Mouse (Mus musculus): Measurements from ENCODE around the gene Cry2. TPM values are rescaled to one million over a fixed set of nuclear protein-coding genes. Genes with fewer than 3 reads are reported as not detected.

Cry2 gene
- polyA plus RNA-seq, 1 experiment from 2014 or later: 21.0 TPM

DNA sequence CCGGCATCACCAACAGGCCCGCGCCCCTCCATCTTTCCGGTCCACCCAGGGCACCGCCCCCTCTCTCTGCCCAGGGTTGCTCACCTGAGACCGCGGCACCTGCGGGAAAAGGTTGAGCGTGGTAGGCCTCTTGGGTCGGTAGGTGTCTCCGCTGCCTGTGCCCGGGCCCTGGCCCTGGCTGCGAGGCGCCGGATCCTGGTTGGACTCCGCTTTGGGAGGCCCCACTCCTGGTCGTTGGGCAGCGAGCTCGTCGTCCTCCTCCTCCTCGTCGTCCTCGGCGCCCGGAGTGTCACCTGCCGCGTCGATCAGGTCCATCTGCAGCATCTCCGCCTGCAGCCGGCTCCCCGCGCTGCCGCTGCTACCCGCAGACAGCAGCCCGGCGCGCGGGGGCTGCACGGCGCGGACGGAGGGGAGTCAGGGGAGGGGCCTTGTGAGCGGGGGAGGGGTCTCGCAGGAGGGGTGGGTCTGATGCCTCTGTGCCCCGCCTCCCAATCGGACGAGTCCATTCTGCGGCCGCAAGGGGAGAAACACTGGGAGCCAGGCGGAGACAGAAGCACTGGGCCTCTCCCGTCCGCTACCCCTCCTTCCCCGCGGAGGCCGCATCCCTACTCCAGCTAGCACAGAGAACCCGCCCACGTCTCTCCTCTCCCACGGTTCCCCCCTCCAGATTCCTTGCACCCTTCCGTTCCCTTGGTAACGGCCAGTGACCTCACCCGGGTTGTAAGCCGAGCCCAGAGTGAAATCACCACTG, 44.8 kb downstream of the Cry2 start:
- Histone ChIP-seq H3K27ac (peak overlapping the region; percentile 90), H3K4me3 (peak overlapping the region; percentile 72), H3K27me3 (ENCODE audit: insufficient read depth, poor library complexity, severe bottlenecking) (peaks cover 73% of the 10 kb centered on the region), H3K9me3 (no peaks in the 10 kb centered on the region), H3K36me3 (peaks cover 34% of the 10 kb centered on the region), H3K4me1 (peaks cover 68% of the 10 kb centered on the region)
- 1% methylated on average over 57 of the region's 62 CpGs for WGBS
- DNase-seq (ENCODE audit: low spot score): peak; percentile 94

DNA sequence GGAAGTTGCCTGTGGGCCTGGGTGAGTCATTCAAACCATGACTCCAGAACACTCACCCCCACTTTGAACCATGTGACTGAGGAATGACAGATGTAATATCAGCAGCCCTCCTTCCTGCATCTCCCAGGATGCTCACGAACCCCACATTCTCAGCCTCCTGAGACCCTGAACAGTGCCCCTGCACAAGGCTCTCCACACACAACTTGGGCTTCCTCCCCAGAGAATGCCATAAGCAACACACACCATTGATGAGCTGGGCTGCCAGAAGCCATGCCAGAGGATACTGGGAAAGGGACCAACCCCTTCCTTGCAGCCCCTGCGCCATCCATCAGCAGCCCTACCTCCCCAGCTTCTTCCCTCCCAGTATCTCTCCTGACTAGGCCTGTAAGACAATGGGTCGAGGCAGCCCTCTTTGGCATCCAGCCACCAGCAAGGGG, 45.7 kb downstream of the Cry2 start:
- peak overlapping the region; percentile 72 for H3K4me3 ChIP-seq
- no peaks in the 10 kb centered on the region for H3K9me3 ChIP-seq
- peaks cover 63% of the 10 kb centered on the region for H3K27me3 ChIP-seq (ENCODE audit: insufficient read depth, poor library complexity, severe bottlenecking)
- WGBS: 62% methylated on average over 3 of the region's 3 CpGs
- peaks cover 65% of the 10 kb centered on the region for H3K4me1 ChIP-seq
- no peak for DNase-seq (ENCODE audit: low spot score)
- H3K27ac ChIP-seq: no peak overlapping the region
- H3K36me3 ChIP-seq: peaks cover 41% of the 10 kb centered on the region

DNA sequence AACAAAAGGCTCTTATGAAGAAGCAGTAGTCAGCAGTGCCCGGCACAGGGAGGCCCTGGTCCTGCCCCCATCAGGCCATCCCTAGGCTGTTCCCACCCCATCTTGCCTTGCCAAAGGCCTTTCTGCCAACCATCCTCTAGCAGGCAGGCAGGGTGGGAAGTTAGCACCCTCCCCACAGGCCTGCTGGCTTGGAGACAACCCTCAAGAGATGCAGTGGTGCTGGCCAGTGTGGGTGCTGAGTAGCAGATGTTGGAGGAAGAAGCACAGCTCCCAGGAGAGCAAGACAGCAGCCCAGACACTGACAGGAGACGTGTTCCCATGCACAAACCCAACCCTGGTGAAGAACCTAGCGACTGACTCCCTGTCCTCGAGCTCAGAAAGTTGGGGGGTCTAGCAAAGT, 46.2 kb downstream of the Cry2 start:
- Histone ChIP-seq H3K9me3 (no peaks in the 10 kb centered on the region), H3K4me3 (no peak overlapping the region), H3K4me1 (peaks cover 61% of the 10 kb centered on the region), H3K36me3 (peaks cover 45% of the 10 kb centered on the region), H3K27me3 (ENCODE audit: insufficient read depth, poor library complexity, severe bottlenecking) (peaks cover 58% of the 10 kb centered on the region), H3K27ac (no peak overlapping the region)
- no peak for DNase-seq (ENCODE audit: low spot score)
- 81% methylated on average over 4 of the region's 4 CpGs for WGBS

DNA sequence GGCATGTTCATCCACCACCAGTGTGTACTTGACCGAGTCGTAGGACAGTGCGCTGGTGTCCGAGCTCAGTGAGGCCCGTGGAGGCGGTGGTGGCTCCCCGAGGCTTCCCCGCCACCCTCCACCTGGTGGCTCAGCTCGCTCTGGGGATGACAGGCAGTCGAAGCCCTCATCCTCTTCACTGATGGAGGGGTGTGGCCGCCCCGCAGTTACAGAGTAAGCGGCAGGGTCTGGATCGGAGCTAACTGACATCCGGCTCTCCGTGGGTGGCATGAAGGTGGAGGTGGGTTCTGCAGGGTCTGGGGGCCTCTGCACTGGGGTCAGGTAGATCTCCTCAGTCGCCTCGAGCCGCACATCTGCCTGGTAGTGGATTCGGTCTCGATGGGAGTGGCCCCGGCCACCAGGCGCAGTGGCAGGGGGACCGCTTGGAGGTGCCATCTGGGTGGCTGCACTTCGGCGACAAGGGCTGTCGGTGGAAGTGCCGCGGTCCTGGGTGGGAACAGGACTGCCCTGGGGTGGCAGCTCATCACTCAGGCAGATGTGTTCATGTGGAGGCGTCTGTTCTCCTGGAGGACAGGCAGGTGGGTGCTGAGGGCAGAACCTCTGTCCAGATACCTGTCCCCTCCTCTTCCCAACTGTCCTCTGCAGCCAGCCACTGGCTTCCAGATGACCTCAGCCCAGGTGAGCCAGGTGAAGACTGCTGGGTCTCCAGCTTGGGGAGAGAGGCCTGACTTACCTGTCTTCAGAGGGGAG, 46.8 kb downstream of the Cry2 start:
- Histone ChIP-seq H3K4me3 (no peak overlapping the region), H3K4me1 (peaks cover 54% of the 10 kb centered on the region), H3K27me3 (ENCODE audit: insufficient read depth, poor library complexity, severe bottlenecking) (peaks cover 52% of the 10 kb centered on the region), H3K27ac (no peak overlapping the region; the same call in 1 of the 2 replicates), H3K36me3 (peaks cover 50% of the 10 kb centered on the region), H3K9me3 (no peaks in the 10 kb centered on the region)
- WGBS: 80% methylated on average over 30 of the region's 30 CpGs
- DNase-seq (ENCODE audit: low spot score): no peak

DNA sequence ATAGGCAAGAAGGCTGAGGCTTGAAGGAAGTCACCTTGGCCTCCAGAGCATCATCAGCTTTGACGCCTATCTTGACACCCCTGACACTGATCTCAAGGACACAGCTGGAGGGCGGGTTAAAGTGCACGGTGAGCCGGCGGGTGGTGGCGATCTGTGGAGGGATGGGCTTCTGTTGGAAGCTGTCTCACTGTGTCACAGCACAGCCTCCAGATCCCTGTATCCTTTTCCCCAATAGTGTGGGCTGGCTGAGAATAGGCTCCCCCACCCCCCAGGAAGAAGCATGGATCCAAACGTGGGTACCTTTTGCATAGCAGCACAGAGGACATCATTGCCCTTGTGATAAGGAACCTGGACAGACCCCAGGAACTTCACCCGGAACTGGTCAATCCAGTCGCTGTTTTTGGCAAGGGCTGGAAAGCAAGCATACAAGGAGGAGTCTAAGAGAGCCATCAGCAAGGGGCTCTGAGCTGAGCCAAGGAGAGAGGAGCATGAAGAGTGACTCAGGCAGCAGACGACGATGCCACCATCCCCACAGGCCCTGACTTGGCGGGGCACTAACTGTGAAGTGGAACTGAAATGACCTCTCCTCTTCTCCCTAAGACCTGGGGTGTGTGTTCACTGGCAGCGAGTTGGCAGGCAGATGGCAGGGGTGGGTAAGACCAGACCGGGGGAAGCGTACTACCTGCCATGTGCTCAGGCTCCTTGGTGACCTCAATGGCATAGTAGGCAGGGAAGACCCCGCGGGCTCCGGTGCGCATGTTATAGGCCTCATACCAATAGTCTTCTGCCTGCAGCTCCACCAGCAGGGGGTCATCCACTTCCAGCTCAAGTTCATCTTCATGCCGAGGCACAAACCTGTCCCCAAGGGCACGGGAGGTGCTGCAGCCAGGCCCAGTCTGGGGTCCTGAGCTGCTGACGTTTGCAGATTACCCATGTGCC, 48.5 kb downstream of the Cry2 start:
- no peaks in the 10 kb centered on the region for H3K9me3 ChIP-seq
- 65% methylated on average over 22 of the region's 22 CpGs for WGBS
- H3K4me3 ChIP-seq: no peak overlapping the region
- DNase-seq (ENCODE audit: low spot score): no peak
- H3K36me3 ChIP-seq: peaks cover 65% of the 10 kb centered on the region
- H3K27ac ChIP-seq: no peak overlapping the region
- peaks cover 36% of the 10 kb centered on the region for H3K27me3 ChIP-seq (ENCODE audit: insufficient read depth, poor library complexity, severe bottlenecking)
- H3K4me1 ChIP-seq: peaks cover 39% of the 10 kb centered on the region

DNA sequence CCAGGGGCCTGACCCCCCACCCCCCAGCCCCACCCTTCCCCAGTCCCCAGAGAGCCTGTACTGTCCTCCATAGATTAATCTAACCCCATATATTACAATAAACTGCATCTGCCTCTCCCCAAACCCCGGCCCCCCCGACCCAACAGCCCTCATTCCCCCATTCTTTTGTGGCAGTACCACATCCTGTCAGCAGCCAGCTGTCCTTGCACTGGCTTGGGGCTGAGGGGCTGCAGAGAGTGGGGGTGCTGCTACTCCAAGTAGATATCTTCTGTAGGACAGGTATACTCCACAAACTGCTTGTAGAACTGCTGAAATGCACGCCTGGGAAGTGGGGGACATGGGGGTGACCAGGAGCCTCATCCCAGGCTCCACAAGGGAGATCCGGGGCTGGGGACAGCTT, 49.7 kb downstream of the Cry2 start:
- Histone ChIP-seq H3K27ac (no peak overlapping the region), H3K36me3 (peaks cover 78% of the 10 kb centered on the region), H3K4me1 (peaks cover 26% of the 10 kb centered on the region), H3K4me3 (no peak overlapping the region), H3K27me3 (ENCODE audit: insufficient read depth, poor library complexity, severe bottlenecking) (peaks cover 32% of the 10 kb centered on the region), H3K9me3 (no peaks in the 10 kb centered on the region)
- DNase-seq (ENCODE audit: low spot score): no peak
- WGBS: 77% methylated on average over 4 of the region's 4 CpGs

DNA sequence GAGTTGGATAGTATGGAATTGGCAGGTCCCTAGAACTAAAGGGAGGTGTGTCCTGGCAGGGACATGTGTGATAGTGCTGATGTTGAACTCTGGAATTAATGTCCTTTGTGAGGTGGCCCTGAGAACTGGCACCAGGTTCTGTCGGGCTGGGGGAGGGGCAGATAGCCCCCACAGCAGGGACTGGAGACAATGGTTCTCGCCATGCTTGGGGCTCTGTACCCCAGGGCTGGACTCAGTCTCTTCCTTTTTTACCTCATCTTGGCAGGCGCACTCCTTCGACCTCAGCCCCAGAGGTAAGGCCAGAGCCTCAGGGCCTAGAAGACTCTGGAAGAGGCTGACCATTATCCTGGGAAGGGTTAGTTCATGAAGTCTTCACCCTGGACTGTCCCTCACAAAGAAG, 51.1 kb downstream of the Cry2 start:
- H3K4me3 ChIP-seq: no peak overlapping the region
- peaks cover 90% of the 10 kb centered on the region for H3K36me3 ChIP-seq
- DNase-seq (ENCODE audit: low spot score): no peak
- WGBS: 84% methylated on average over 4 of the region's 4 CpGs
- no peak overlapping the region for H3K27ac ChIP-seq
- H3K9me3 ChIP-seq: no peaks in the 10 kb centered on the region
- peaks cover 12% of the 10 kb centered on the region for H3K4me1 ChIP-seq
- peaks cover 25% of the 10 kb centered on the region for H3K27me3 ChIP-seq (ENCODE audit: insufficient read depth, poor library complexity, severe bottlenecking)

DNA sequence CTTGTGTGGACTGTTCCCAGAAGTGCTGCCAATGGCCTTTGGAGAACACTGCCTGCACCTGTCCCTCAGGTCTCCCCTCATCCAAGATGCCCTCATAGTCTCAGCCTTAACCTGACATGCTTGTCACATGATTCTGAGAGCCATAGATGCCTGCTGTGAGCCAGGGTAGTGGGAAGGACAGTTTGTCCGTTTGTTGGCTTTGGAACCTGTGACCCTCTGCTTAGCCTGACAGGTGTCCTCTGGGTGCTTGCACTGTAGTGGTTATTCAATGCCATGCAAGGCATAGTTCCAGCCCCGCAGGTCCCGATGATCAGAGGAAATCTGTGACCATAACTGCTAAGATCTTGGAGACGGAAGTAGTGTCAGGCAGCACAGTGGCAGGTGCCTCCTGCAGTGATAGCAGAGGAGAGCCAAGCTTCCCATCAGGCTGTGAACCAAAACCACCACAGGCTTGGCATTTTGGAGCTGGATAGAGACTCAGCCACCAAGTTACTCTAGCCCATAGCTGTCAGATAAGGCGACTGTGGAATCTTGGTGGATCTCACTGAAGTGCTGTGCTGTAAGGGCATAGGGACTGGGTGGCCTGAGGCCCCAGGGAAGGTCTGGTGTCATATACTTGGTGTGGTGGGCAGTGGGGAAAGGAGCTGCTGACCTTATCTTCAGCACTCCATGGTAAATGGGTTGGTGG, 51.8 kb downstream of the Cry2 start, which contains the start of gene 1700029I15Rik:
TSS of gene 1700029I15Rik (plus strand) at position 638 of the 688 bp plus-strand sequence.
- H3K4me1 ChIP-seq: peaks cover 10% of the 10 kb centered on the region; the same call in 1 of the 2 replicates
- no peak within 1 kb of the TSS for H3K27ac ChIP-seq
- 79% methylated on average over 5 of the region's 5 CpGs for WGBS
- no peak for DNase-seq (ENCODE audit: low spot score)
- H3K27me3 ChIP-seq (ENCODE audit: insufficient read depth, poor library complexity, severe bottlenecking): peaks cover 18% of the 10 kb centered on the region
- no peak within 1 kb of the TSS for H3K4me3 ChIP-seq
- no peaks in the 10 kb centered on the region for H3K9me3 ChIP-seq
- peaks cover 93% of the 10 kb centered on the region for H3K36me3 ChIP-seq

DNA sequence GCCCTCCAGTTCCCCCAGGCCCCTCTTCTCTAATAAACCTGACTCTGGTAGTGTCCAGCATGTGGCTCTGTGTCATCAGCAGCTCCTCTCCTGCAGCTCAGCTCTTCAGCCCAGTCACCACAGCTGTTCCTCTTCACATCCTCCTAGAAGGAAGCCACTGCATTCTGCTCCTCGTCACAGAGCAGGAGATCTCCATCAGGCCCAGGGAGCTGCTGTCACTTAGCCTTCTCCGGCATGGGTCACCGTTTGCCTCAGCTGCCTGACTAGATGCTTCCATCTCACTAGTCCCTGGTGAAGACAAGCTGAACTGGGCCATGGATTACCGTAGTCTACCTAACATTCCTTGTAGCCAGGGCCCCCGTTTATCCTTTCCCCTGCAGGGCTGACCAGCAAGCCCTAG, 52.7 kb downstream of the Cry2 start:
- Histone ChIP-seq H3K4me3 (no peak overlapping the region), H3K36me3 (peaks cover 84% of the 10 kb centered on the region), H3K9me3 (no peaks in the 10 kb centered on the region), H3K27me3 (ENCODE audit: insufficient read depth, poor library complexity, severe bottlenecking) (peaks cover 9% of the 10 kb centered on the region; the same call in 1 of the 2 replicates), H3K4me1 (peaks cover 13% of the 10 kb centered on the region), H3K27ac (no peak overlapping the region)
- no peak for DNase-seq (ENCODE audit: low spot score)
- WGBS: 80% methylated on average over 5 of the region's 5 CpGs

DNA sequence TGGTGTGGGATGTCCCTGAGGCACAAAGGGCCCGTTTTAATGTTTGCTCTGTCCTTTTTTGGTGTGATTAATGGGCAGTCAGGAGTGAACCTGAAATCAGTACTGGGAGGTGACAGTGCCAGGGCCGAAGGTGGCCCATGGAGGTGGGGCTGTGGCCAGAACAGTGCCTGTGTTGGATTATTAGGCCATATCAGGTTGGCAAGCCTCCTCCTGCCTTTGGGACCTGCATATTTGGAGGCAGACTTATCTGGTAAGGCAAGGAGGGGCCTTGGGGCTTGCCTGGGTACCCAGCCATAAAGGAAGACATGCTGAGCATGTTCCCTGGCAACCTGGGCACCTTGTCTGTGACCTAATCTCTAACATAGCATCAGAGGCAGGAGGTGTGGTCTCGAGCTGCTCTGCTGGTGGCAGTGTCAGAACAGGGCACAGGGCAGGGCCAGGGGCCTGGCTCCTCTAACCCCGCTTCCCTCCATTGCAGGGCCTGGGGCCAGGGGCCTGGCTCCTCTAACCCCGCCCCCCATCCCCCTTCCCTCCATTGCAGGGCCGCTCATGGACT, 53.3 kb downstream of the Cry2 start:
- no peak overlapping the region for H3K4me3 ChIP-seq
- no peak overlapping the region for H3K27ac ChIP-seq
- H3K27me3 ChIP-seq (ENCODE audit: insufficient read depth, poor library complexity, severe bottlenecking): 0 out of 2 replicates have a peak, but pooled peaks cover 5% of the 10 kb centered on the region
- no peak for DNase-seq (ENCODE audit: low spot score)
- no peaks in the 10 kb centered on the region for H3K9me3 ChIP-seq
- H3K4me1 ChIP-seq: peaks cover 17% of the 10 kb centered on the region
- 77% methylated on average over 6 of the region's 6 CpGs for WGBS
- peaks cover 78% of the 10 kb centered on the region for H3K36me3 ChIP-seq

DNA sequence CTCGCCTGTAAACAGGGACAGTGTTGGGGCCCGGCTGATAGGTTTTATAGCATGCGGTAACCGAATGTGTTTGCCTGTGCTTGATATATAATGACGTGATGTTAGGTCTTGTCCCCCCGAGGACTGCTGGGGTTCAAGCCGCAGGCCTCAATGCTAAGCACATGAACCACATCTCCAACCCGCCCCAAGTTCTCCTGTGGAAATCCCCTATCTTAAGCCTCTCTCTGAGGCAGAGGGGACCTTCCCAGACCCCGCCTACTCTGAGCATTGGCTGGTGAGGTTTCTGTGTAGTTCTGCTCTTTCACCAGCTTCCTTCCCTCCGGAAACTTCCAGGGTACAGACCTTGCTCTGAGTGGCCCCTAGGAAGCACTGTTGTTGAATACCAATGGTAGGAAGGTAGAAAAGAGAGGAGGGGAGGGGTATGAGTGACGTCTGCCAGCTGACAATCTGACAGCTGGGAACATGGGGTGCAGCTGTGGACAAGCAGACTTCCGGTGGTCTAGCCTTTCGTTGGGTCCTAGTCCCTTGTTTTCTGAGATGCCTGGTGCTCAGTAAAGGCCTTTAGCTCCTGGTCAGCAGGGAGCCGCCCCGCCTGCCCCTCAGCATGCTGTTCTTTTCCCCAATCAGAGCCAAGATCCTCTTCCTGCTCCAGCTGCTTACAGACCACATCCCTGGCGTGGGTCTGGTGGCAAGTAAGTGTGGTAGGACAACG, 53.9 kb downstream of the Cry2 start:
- Histone ChIP-seq H3K27ac (no peak overlapping the region), H3K9me3 (no peaks in the 10 kb centered on the region), H3K4me3 (no peak overlapping the region), H3K36me3 (peaks cover 72% of the 10 kb centered on the region), H3K4me1 (peaks cover 16% of the 10 kb centered on the region), H3K27me3 (ENCODE audit: insufficient read depth, poor library complexity, severe bottlenecking) (no peaks in the 10 kb centered on the region)
- 80% methylated on average over 17 of the region's 17 CpGs for WGBS
- no peak for DNase-seq (ENCODE audit: low spot score)

Data from heart, embryonic 10.5 days (tissue).